Mouse (Mus musculus) frontal cortex, postnatal 14 days (tissue): ENCODE results near the gene 9030025P20Rik.
"Not testable (repeated sequence)": the region's sequence is repeated elsewhere in the genome, so short reads cannot be mapped to it uniquely, and the experiment has no call there.

Experiments
- DNase-seq, 2 experiments: peaks; one replicate each; pipeline ENCODE4 v3.0.0; 2022; ENCODE audit warnings: low spot score in 2 of 2

The 9030025P20Rik gene

DNA sequence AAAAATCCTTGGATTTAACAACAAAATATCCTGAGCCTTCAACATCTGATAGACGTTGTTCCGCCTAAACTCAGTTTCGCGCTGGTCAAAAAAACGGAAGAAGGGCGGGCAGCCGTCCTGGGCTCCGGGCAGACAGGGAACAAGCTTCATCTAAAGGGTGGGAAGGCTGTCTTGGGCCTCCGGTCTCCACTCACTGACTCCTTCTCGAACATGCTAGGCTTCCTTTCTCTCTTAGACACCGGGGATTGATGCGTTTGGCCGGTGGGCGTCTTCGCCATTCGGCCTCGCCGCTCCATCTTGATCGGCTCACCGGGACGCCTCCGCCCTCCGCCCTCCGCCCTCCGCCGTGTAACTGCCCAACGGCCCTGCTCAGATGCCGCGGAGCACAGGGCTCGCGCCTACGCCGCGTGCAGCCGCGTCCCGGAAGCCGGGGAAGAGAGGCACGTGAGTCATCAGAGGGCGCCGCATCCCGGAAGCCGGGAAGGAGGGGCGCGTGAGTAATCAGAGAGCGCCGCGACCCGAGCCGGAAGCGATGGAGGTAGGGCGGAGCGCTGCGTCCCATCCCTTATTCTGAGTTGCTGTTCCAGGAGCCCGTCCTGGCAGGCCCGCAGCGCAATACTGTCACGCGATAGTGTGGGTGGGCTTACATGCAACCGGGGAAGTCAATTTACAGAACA, at the start of gene 9030025P20Rik, which contains the start of gene Gm3417:
TSS of gene 9030025P20Rik (plus strand) at position 107 of the 677 bp plus-strand sequence.
TSS of gene Gm3417 (minus strand) at position 429 of the 677 bp plus-strand sequence.
- not testable (repeated sequence) for DNase-seq

GRCm38 (mm10) chr17:14928631-14929030, 49.6 kb upstream of the 9030025P20Rik start:
- no peak for DNase-seq

DNA sequence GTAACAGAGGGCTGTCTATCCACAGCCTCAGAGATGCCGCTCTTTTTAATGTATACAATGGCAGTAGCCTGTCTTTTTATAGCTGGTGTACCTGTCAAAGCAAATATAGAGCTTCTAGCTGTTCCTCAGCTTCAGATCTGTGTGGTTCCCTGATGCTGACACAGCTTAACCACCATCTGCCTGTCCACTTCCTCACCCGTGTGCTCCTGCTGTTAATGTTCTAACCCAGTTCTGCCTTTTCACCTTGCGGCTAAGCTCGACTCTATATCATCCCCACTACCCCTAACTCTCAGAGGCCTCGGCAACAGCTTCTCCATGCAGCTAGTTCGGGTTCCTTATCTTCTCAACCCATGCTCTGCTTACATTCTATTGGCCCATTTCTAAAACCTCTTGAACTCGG, 47.6 kb upstream of the 9030025P20Rik start:
- no peak for DNase-seq

- no peak for DNase-seq
Measured at GRCm38 (mm10) chr17:14931469-14931868, 46.8 kb upstream of the 9030025P20Rik start.

DNA sequence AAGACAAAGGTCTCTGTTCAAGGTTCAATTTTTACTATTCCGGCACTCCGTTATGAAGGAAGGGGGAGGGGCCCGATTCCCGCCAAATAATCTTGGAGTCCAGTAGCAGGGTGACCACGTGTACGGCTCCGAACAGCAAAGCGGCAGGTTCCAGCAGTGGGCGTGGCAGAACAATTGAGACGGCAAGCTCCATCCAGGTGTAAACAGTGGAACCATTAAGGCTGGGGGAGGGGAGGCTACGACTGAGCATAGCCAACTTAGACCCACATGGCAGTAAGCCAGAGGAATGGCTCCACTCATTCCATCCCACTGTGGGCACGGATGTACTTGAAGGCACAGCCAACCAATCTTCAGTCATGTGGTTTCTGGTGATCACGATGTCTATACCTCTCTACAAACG, 43.0 kb upstream of the 9030025P20Rik start:
- not testable (repeated sequence) for DNase-seq

GRCm38 (mm10) chr17:14935841-14936605, 42.2 kb upstream of the 9030025P20Rik start:
- no peak for DNase-seq

DNA sequence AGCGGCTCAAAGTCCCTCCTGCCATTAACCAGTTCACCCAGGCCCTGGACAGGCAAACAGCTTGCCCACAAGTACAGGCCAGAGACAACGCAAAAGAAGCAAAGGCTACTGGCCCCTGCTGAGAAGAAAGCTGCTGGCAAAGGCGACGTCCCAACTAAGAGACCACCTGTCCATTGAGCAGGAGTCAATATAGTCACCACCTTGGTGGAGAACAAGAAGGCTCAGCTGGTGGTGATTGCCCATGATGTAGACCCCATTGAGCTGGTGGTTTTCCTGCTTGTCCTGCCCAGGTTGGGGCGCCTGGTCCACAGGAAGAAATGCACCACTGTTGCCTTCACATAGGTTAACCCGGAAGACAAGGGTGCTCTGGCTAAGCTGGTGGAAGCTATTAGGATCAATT, 36.1 kb upstream of the 9030025P20Rik start:
- not testable (repeated sequence) for DNase-seq

- DNase-seq = peak; percentile 96 to 98
Measured at GRCm38 (mm10) chr17:14943009-14943728, 35.1 kb upstream of the 9030025P20Rik start, which contains the start of the genes Wdr27 and 1600012H06Rik. Gene Wdr27 (minus strand): TSS chr17:14943158. Gene 1600012H06Rik (plus strand): TSS chr17:14943184.

DNA sequence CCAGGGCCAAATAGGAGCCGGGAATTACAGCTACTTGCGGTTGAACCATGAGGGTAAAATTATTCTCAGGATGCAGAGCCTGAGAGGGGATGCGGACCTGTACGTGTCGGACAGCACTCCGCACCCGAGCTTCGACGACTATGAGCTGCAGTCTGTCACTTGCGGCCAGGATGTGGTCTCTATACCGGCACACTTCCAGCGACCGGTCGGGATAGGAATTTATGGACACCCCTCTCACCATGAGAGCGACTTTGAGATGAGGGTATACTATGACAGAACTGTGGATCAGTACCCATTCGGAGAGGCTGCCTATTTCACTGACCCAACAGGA, 34.6 kb upstream of the 9030025P20Rik start:
- no peak for DNase-seq

- no peak for DNase-seq
Measured at GRCm38 (mm10) chr17:14944551-14944950, 33.7 kb upstream of the 9030025P20Rik start.

DNA sequence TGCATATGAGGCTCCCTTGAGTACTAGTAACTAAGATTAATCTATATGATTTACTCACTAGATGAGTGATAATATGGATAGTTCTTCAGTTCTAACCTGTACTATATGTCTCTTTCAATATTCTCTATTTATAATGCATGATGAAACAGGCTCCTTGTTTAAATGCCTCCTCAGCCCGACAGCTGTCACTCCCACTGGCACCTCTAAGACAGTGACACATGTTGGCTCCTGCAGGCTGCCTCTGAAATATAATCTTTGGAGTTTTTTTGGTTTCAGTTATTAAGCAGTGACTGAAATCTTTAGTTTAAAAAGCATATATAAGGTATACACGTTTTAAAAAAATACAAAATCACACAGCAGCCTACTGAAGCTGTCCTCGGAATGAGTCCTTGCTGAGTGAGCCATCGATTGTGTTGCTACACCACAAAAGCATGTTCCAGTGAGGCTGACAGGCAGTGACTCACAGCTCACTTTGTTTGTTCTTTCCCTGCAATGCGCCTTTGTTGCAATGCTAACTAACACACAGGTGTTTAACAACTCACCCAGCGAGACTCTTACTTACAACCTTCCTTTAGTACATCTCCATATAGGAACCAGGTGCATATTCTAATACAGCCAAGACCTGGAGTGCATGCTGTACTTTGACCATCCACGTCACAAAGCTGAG, 29.0 kb upstream of the 9030025P20Rik start:
- DNase-seq = no peak

DNA sequence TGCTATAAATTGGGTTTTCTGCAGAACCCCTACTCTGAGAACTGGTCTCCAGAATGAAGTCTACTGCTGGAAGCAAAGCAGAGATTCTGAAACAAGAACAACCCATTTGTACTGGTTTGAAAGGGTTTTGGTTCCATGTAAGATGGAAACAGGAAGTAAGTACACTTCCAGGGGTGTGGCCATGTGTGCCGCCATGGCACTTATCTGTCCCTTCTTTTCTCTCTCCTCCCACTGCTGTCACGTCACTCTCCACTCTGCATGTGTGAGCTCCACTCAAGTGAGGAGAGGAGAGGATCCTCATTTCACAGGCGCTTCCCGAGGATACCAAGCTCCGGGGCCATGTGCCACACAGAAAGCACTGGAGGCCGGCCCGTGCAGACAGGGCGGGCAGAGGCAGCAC, 24.8 kb upstream of the 9030025P20Rik start:
- DNase-seq = no peak

DNA sequence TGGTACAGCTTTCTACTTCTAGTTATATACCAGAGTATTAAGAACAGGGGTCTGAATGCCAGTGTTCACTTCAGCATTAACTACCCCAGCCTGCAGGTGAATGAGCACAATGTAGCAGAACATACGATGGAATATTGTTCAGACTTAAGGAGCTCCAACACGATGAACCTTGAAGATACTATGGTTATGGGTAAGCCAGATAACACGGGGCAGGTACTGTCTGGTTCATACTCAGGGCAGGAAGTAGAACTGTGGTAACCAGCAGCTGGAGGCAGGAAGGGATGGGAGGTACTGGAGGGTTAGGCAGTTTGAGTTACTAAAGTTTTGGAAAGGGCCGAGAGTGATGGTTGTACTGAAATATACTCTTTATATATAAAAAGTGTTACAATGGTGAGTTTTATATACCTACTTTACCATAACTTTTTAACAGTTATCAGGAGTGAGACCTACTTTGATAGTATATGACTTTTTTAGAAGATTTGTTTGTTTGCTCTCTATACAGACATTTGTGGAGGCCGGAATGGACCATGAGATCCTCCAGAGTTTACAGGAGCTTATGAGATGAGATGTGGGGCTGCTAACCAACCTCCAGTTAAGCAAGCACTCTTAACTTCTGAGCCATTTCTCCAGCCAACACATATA, 19.5 kb upstream of the 9030025P20Rik start:
- DNase-seq = no peak

DNA sequence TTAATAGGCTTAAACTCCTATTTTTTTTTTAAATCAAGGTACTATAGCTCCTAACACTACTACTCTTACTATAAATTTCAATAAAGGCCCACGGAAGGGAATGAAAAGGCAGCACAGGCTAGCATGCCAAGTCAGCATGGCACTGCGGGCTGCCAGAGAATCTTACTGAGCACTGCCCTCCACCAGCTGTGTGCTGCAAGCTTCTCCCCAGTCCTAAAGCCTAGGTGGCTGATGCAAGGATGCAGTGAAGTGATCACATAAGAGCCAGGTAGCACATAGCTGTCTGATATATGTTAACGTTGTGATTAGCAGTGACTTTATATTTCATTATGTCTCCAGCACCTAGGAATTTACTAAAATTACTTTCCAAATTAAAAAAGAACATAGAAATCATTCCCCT, 18.3 kb upstream of the 9030025P20Rik start:
- no peak for DNase-seq

GRCm38 (mm10) chr17:14960520-14960919, 17.7 kb upstream of the 9030025P20Rik start:
- DNase-seq = no peak

DNA sequence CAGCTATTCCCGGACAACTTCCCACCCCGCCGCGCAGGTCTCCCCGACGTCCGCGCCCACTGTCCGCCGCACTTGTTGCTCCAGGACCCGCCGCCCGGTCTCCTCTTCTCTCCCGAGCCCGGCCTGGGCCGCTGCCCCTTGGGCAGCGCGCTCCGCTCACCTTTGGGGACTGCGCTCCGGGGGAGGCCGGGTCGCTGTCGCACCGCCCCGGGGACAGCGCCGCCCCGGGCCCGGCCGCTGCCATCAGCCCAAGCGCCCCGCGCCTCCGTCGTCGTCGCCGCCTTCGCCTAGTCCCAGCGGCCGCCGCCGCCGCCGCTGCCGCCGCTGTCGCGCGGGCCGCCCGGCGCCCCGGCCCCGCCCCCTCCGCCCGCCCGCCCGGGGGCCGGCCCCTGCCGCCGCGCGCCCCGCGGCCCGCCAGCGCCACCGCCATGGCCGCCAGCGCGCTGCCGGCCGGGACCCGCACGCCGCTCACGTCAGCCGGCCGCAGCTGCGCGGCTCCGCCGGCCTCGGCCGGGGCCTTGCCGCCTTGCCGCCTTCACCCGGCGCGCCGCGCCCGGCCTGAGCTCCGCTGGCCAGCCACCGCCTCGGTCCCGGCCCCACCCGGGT, 17.2 kb upstream of the 9030025P20Rik start, which contains the start of gene Phf10:
TSS of gene Phf10 (minus strand) at position 323 of the 606 bp plus-strand sequence.
- peak in 1 of 2 experiments; percentile 24 for DNase-seq

GRCm38 (mm10) chr17:14961557-14962154, 16.6 kb upstream of the 9030025P20Rik start:
- not testable (repeated sequence) for DNase-seq

- DNase-seq = not testable (repeated sequence)
Measured at GRCm38 (mm10) chr17:14968373-14968913, 9.8 kb upstream of the 9030025P20Rik start.

- DNase-seq = not testable (repeated sequence)
Measured at GRCm38 (mm10) chr17:14977718-14978361, 428 bp upstream of the 9030025P20Rik start.
